Mouse (Mus musculus): ENCODE data around the gene Mtmr6.
"Not testable (repeated sequence)": the region's sequence is repeated elsewhere in the genome, so short reads cannot be mapped to it uniquely, and the experiment has no call there.

Gene Mtmr6

GRCm38 (mm10) chr14:60300224-60300991, 35.4 kb downstream of the Mtmr6 start:
- DNase-seq = no peak

- no peak for DNase-seq
These were observed 36.0 kb downstream of the Mtmr6 start for GRCm38 (mm10) chr14:60301024-60301423.

- no peak for DNase-seq
These were observed 37.4 kb downstream of the Mtmr6 start for GRCm38 (mm10) chr14:60302441-60302840.

- DNase-seq = no peak
These were observed 39.6 kb downstream of the Mtmr6 start for GRCm38 (mm10) chr14:60304441-60305220.

- DNase-seq = no peak
These were observed 43.1 kb downstream of the Mtmr6 start for GRCm38 (mm10) chr14:60308113-60308512.

GRCm38 (mm10) chr14:60310691-60311090, 45.7 kb downstream of the Mtmr6 start:
- DNase-seq = no peak

GRCm38 (mm10) chr14:60319231-60319630, 54.2 kb downstream of the Mtmr6 start:
- DNase-seq = no peak

GRCm38 (mm10) chr14:60320813-60321212, 55.8 kb downstream of the Mtmr6 start:
- no peak for DNase-seq

- not testable (repeated sequence) for DNase-seq
These were observed 75.0 kb downstream of the Mtmr6 start for GRCm38 (mm10) chr14:60340001-60340400.

- DNase-seq = no peak
These were observed 75.5 kb downstream of the Mtmr6 start for GRCm38 (mm10) chr14:60340570-60340969.

GRCm38 (mm10) chr14:60345326-60345876, 80.4 kb downstream of the Mtmr6 start:
- no peak for DNase-seq
